Mouse (Mus musculus): ENCODE data around the gene Cox19.
A peak's percentile ranks its signal among the peaks of the same experiment; 100 is the strongest.
"Not testable (repeated sequence)": the region's sequence is repeated elsewhere in the genome, so short reads cannot be mapped to it uniquely, and the experiment has no call there.

Cox19 gene

DNA sequence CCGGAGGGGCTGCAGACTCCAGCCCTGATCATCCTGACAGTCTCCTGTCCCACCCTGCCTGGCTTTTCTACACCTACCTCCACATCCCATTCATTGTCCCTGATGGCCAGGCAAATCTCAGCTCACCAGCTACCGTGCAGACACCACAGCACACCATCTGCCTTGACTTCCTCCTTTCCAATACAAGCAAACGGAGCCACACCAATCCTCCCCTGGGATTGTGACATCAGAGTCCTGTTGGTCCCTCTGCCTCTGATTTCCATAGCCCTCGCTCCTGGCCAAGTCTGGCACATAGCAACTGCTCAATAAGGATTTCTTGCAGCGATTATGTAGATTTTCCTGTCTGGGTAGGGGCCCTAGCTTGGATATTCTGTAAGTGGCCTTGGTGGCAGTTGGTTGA is at the start of gene Cox19:
Gene Cox19 (minus strand): TSS at position 285 of the 400 bp plus-strand sequence.
- DNase-seq (ENCODE audit: low read depth, low spot score): no peak

DNA sequence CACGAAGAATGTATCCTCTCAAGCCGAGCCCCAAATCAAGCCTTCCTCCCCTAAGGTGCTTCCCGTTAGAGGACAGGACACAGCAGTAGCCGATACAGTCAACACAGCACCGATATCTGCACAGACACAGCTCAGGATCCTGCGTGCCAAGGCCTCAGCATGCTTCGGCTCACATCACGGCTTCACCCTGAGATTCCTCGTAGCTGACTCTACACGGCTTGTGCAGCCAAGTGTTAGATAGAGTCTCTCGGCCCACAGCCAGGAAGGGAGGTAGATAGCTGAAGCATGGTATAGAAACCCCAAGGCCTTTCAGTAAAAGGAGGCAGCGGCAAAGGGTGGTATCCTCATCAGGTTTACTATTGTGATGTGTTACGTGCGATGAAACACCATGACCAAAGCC is 48.8 kb upstream of the Cox19 start:
- no peak for DNase-seq (ENCODE audit: low read depth, low spot score)

DNA sequence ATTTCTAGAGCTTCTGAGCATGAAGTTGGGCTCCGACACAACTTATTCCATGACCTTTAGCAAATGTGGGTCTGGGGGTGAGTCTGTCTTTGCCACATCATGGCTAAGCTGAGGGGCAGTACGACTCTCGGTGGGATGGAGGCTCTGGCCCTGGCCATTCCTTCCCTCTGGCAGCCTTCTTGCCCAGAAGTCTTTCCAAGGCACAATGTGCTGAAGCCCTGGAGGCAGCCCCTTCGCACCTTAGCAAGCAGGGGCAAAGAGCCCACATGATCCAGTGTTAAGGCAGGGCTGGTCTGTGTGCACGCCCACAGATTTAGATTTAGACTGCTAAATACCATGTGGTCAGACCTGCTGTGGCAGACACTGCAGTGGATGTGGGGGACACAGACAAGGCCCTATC is 47.6 kb upstream of the Cox19 start:
- DNase-seq (ENCODE audit: low read depth, low spot score): no peak

DNA sequence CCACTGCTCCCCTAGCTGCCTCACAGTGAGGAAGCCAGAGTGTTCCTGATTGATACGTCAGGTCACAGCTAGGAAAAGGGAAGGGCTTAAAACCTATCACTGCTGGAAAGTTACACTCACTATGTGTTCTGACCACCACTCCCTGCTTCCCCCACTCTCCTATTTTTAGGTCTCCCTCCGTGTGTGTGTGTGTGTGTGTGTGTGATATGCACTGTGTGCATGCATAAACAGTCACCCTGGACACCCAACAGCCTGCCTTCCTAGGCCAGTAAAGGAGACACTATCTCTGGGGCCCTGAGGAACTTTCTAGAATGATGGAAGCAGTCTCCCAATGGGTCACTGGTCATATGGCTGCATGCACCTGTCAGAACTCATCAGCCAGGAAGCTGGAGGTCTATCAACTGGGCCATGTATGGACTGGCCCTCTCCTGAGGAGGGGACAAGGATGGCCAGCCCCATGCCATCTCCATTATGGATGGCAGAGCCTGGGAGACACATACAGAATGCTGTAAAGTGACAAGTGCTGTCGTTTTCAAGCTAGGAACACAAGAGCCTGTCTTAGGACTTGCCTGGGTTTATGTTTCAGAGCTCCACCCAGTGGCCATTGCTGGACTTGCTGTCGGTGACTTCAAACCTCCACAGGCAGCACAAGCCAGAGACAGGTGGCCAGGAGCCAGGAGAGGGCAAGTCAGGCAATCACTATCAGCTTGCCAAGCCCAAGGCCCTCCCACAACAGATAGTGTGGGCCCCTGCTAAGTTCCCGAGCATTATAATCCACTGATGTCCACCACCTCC is 46.9 kb upstream of the Cox19 start:
- DNase-seq (ENCODE audit: low read depth, low spot score): peak; percentile 94

DNA sequence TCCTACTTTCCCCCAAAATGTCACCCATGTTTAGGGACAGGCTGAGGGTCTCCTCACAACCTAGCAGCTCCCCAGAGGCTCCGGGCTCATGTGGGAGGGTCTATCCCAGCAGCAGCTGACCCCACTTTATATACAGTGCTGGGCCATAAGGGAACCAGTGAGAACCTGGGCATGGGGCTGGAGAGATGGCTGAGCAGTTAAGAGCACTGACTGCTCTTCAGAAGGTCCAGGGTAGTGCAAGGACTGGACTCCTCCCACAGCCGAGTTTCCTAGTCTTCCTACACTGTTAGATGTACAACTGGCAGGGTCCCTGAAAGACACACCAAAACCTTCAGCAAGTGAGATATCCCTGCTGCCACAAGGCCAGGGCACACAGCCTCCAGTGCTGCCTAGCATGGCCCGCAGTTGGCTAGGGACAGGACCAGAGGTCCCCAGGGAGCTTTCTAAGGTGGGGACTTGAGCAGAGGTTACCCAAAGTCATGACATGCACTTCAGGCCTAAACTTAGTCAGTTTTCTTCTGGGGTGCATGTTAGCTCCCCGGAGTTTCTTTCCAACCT is 46.2 kb upstream of the Cox19 start:
- no peak for DNase-seq (ENCODE audit: low read depth, low spot score)

DNA sequence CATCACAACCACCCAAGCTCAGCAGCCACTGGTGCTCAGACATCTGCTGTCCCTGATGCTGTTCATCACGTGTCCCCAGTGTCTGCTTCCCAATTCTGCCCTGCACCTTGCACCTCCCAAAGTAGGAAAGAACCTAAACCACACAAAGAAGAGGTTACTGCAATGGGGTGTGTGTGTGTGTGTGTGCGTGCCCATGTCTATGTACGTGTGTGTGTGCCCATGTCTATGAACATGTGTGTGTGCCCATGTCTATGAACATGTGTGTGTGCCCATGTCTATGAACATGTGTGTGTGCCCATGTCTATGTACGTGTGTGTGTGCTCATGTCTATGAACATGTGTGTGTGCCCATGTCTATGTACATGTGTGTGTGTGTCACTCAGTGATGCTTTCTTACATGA is 44.3 kb upstream of the Cox19 start:
- DNase-seq (ENCODE audit: low read depth, low spot score): no peak

DNA sequence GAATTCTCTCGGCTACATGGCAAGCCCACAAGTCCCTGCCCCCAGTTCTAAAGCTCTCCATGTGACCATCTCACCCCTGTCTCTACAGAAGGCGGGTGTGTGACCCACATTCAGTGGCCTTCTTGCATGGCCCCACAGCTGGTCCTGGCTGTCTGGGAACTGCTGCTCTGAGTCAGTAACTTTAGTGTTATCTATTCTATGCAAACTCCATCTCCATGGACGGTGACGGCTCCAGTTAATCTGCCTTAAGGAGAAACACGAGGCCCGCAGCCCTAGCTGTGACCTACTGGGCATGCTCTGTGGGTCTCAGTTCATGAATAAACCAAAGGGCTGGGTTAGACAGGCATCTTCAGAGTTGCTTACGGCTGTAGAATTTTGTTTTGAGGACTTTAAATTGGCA is 43.2 kb upstream of the Cox19 start:
- no peak for DNase-seq (ENCODE audit: low read depth, low spot score)

DNA sequence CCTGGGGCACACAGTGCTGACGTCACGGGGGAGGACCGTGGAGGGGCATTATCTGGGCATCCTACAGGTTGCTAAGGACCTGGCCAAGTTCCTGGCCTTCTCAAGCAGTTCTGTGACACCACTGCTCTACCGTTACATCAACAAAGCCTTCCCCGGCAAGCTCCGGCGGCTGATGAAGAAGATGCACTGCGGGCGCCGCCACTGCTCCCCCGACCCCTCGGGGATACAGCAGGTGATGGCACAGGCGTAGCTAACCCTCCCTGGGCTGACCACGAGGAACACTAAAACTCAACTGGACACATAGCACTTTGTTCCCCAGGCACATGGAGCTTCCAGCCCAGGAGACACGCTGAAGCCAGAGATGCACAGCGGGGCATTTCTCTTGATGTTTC is 42.0 kb upstream of the Cox19 start:
- no peak for DNase-seq (ENCODE audit: low read depth, low spot score)

DNA sequence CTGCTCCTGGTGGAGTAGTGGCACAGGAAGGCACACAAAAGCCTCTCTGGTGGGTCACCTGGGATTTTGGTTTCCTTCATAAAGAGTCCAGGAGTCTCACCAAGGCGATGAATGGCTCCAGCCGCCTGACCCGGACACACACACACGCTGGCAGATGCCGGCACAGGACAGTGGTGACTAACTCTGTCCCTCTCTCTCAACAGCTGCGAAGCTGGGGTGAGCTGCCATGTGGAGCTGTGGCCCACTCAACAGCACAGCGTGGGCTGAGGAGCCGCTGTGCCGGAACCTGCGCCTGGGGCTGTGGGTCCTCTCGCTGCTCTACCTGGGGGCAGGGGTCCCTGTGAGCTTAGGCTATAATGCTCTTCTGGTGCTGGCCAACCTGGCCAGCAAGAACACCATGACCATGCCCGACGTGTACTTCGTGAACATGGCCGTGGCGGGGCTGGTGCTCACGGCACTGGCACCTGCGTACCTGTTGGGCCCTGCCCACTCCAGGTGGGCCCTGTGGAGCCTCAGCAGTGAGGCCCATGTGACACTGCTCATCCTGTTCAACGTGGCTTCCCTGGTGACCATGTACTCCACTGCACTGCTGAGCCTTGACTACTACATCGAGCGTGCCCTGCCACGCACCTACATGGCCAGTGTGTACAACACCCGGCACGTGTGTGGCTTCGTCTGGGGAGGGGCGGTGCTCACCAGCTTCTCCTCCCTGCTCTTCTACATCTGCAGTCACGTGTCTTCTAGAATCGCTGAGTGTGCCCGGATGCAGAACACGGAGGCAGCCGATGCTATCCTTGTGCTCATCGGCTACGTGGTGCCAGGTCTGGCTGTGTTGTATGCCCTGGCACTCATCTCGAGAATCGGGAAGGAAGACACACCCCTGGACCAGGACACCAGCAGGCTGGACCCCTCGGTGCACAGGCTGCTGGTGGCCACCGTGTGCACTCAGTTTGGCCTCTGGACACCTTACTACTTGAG is 41.3 kb upstream of the Cox19 start:
- no peak for DNase-seq (ENCODE audit: low read depth, low spot score)

DNA sequence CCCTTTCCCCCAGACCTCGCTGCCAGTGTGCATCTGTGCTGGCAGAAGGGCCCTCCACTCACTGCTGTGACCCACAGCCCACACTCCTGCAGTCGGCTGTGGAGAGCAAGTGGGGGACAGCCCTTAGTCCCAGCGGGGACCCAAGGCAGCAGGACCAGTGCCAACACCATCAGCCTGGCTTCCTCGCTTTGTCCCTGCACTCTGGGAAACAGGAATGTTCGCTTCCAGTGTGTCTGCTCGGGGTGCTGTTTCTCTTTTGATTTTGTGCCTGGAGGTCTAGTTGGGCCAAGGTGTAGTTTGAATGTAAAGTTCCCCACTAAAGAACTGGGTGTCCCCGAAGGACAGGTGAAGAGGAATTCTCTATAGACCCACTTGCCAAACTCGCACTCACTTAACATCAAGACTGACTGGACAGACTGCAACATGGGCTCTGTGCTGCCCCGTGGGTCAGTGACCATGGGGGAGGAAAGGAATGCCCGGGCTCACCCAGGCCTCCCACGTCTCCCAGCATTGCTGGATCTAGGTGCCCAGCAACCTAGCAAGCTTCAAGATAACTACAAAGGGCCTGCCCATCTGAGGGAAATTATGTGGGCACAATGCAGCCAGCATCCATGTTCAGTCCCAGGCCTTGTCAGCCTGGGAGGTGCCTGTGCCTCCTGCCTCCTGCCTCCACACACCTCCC is 40.2 kb upstream of the Cox19 start:
- no peak for DNase-seq (ENCODE audit: low read depth, low spot score)

DNA sequence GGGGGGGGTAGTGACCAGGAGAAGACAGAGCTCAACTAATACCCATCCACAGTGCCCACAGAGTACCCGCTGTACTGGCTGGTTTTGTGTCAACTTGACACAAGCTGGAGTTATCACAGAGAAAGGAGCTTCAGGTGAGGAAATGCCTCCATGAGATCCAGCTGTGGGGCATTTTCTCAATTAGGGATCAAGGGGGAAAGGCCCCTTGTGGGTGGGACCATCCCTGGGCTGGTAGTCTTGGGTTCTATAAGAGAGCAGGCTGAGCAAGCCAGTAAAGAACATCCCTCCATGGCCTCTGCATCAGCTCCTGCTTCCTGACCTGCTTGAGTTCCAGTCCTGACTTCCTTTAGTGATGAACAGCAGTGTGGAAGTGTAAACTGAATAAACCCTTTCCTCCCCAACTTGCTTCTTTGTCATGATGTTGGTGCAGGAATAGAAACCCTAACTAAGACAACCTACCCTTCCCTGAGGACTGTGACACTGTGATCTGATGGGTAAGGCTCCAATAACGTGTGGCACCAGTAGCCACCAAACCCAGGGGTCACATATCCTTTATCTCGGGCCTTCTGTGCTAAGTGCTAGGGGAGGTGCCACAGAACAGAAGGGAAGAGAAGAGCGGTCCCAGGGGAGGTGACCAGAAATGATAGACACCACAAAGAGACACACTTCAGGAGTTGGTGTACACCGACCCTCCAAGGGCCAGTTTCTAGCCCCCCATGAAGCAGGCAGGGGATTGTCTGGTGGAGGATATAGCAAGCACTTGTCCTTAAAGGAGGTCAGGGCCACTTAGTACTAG is 39.3 kb upstream of the Cox19 start:
- DNase-seq (ENCODE audit: low read depth, low spot score): not testable (repeated sequence)

DNA sequence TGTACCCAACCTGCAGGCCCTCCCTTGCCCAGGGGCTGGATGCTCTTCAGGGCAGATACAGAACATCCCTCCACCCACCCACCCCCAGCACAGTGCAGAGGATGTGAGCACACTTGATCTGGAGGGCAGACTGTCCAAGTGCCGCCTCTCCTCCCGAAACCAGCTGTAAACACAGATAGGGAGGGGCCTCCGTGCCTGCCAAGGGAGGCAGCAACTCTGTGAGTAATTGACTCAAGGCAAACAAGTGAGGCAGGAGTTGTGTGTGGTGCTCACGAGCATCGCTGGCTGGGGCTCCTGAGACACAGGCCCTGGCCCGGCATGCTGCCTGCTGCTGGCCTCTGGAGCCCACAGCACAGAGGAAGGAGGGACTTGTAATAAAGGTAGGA is 38.5 kb upstream of the Cox19 start:
- peak; percentile 39 for DNase-seq (ENCODE audit: low read depth, low spot score)

DNA sequence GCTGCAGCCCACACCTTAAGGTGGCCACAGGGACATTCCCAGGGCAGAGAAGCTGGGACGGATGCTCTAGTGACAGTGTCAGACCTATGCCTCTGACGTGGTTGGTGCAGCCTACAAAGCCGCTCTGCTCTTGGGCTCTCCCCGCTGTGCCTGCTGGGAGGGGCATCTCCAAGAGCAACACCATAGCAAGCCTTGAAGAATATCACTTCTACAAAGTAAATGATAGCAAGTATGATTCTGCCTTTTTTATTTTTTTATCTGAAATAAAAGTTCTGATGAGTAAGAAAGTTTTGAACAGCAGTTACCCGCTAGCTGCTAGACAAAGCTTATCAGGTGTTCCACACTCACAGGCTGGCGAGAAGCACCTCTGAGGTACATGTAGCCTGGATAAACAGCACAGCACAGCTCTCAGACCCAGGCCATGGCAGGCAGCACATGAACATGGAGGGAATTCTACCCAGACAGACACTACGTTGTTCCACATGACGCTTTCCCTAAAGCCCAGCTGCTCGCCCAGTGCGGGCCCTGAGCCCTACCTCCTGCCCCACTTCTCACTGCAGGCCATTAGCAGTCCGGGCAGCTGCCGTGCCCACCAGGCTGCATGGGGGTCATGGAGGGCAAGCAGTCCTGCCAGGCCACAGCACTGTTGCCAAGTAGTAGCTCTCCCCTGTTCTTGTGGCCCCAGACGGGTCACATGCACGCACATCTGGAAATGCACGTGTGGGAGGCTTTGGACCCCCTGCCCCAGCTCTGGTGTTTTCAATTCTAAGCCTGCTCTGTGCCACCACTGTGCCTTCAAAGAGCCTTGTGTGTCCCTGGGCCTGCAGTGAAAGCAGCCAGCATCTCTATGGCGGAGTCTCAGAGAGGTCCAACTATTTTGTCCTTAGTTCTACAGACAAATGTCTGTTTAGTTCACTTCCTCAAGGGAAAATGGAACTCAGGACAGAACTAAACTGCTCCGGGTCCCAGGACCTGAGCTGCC is 37.8 kb upstream of the Cox19 start:
- peak; percentile 62 for DNase-seq (ENCODE audit: low read depth, low spot score)

DNA sequence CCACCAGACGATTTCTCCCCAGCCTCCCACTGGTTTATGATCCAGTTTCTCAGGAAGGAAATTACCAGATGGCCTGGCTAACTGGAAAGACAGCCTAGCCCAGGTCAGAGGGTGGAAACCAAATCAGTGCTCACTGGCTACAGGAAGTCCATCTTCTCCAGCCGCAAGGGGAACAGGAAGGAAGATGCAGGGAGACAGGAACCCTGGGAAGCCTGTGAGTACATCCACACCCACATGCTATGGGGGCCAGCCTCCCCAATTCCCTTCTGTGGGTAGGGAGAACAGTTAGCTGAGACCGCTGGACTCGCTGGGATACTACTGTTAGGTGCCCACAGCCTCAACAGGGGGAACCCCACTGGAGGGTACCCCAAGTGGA is 37.0 kb upstream of the Cox19 start:
- DNase-seq (ENCODE audit: low read depth, low spot score): no peak

DNA sequence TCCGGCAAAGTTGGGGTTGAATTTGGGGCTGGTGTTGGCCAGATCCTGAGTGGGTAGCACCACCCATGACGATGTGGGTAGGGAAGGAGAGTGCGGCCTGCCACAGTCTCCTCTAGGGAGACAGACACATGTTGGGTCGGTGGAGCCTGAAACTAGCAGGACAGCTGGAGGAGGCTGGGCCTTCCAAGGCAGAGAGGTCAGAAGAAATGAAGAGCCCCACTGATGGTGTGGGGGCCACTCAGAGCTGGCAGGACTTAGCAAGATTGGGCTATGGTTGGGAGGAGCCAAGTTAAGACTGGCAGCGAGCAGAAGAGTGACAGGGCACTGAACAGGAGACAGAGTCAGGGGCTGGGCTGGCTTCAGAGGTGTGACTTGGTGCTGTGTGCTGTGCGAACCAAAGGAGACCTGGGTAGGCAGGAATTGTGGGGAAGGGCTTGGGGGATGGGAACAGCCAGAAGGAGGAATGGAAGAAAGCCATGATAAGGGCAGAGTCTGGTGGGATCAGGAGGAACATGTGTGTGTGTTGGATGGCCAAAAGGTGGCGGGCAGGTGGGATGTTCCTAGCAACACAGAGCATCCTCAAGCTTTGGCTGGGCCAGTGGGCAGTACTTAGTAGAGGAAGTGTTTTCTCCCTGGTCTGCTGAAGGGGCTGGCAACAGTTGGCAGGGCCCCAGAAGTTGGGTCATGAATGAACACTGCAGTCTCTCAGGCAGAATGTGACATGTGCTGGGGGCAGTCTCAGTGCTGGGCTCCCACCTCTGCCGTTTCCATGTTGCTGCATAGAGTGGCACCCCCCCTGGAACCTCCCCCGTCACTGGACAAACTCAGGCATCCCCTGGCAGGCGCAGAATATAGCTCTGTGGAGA is 36.3 kb upstream of the Cox19 start:
- no peak for DNase-seq (ENCODE audit: low read depth, low spot score)

DNA sequence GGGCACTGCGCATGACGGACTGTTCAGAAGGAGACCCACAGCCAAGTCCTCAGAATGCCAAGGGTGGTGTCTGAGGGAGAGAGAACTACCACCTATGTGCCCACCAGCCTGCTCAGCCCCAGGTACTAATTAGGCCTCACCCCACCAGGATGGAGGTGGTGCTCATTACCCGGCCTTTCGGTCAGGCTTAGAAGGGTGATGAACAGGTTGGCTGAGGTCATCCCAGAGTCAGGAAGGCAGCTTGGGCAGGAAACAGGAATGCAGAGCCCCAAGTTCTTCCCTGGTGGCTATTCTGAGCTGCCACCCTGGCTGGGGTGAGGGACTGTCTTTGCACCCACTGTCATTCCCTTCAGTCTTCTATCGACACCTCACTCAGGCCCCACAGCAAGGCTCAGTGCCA is 34.8 kb upstream of the Cox19 start:
- DNase-seq (ENCODE audit: low read depth, low spot score): no peak

DNA sequence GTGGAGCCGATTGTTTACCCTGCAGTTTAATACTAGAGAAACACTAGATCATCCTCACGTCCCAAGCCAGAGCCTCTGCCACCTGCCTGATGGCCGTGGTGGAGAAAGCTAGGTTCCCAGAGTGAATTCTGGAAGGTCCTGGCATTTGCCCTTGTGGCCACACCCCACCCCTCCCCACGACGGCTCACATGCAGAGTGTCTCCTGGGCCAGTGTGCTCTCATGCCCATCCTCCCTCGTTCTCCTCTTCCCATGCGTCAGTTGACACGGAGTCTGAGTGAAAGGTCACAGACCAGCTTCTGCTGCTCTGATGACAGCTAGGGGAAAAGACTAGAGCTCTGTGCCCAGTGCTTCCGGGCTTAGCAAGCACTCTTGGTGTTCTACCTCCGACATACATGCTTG is 33.3 kb upstream of the Cox19 start:
- peak; percentile 78 for DNase-seq (ENCODE audit: low read depth, low spot score)

DNA sequence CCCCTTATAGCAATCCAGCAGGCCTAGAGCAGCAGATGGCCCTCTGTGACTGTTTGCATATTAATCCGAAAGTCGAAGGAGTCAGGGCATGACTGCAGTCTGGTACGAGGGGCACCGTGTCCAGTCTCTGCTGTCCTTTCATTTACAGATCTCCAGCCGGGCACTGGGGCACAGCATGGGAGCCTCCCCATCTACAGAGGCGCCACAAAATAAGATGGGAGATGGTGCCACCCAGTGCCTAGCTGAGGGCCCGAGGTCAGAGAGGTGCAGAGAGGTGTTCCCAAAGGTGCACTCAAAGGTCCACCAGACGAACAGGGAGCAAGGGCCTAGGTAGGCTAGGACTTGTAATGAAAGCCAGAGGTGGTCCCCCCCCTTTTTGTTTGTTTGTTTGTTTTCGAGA is 32.0 kb upstream of the Cox19 start:
- no peak for DNase-seq (ENCODE audit: low read depth, low spot score)

DNA sequence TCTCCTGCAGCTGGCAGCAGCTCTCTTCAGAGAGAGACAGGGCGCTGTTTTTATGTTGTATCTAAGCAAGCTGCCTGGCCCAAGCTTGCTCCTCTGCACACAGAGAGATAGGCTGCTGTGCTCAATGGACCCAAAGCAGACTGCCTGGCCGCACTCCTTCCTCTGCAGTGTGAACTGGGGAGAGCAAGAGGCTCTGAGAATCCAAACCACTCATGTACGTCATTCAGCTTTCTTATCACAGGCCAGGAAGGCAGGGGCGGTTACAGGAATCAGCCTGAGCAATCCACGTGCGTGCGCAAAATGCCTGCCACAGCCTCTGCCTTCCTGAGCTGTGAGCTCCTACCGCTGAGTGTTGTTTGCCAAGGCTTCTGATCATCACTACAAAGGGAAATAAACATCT is 31.5 kb upstream of the Cox19 start:
- peak; percentile 92 for DNase-seq (ENCODE audit: low read depth, low spot score)
